Mouse (Mus musculus) spleen, adult 2 months (tissue): Measurements from ENCODE around the gene Ly6g6c. TPM values are rescaled to one million over a fixed set of nuclear protein-coding genes. Genes with fewer than 3 reads are reported as not detected.

Experiments used
- DNase-seq, 2 experiments: peaks; one replicate each; pipeline versions ENCODE4 v3.0.0 to v3.0.0-alpha.2; 2012 to 2021; ENCODE audit warnings: low spot score in 2 of 2, low read depth in 1 of 2
- H3K27ac ChIP-seq: fragments of 200-500 bp; 2 replicates; pipeline ENCODE4 v1.5.1; 2012; ENCODE audit warnings: low read length, inconsistent platforms; ENCODE audit not compliant: insufficient read depth
- H3K27me3 ChIP-seq: fragments of 200-500 bp; 2 replicates; pipeline ENCODE4 v1.6.1; 2012; ENCODE audit warnings: mild to moderate bottlenecking, moderate library complexity, low read length, inconsistent platforms; ENCODE audit not compliant: control insufficient read depth, insufficient read depth
- H3K36me3 ChIP-seq: fragments of 200-500 bp; 2 replicates; pipeline ENCODE4 v1.6.1; 2012; ENCODE audit warnings: mild to moderate bottlenecking, low read length, inconsistent platforms; ENCODE audit not compliant: control insufficient read depth, insufficient read depth
- H3K4me1 ChIP-seq: fragments of 200-500 bp; 2 replicates; pipeline ENCODE4 v1.6.1; 2011; ENCODE audit warnings: inconsistent platforms; ENCODE audit not compliant: control insufficient read depth, insufficient read depth, insufficient read length
- H3K4me3 ChIP-seq: fragments of 200-500 bp; 2 replicates; pipeline ENCODE4 v1.5.1; 2011; ENCODE audit warnings: mild to moderate bottlenecking, inconsistent platforms; ENCODE audit not compliant: insufficient read depth, insufficient read length; ENCODE audit errors: extremely low read depth
- CTCF ChIP-seq: fragments of 200-500 bp; IDR thresholded peaks from 2 replicates; pipeline ENCODE4 v1.5.1; 2011; ENCODE audit warnings: mild to moderate bottlenecking, inconsistent platforms; ENCODE audit not compliant: insufficient read depth, insufficient read length, insufficient replicate concordance; ENCODE audit errors: extremely low read depth
- POLR2A ChIP-seq: fragments of 200-500 bp; IDR thresholded peaks from 2 replicates; pipeline ENCODE4 v1.6.1; 2011; ENCODE audit warnings: low read depth, low read length, inconsistent platforms
- WGBS: fragments of 180-500 bp; shearing (Covaris S2); methylation state at CpG from one replicate; pipeline ENCODE4 v1.1.7; 2018; 5-methylcytosine and 5-hydroxymethylcytosine counted together
- polyA plus RNA-seq: library from polyadenylated mRNA; depleted of rRNA; stranded (reverse); fragments of >200 nt; gene quantifications from 2 replicates; pipeline ENCODE4 v1.2.3, GENCODE M21; 2012; rRNA removed

Gene Ly6g6c
- polyA plus RNA-seq = 0.47 and 0.59 TPM in 2 replicates

DNA sequence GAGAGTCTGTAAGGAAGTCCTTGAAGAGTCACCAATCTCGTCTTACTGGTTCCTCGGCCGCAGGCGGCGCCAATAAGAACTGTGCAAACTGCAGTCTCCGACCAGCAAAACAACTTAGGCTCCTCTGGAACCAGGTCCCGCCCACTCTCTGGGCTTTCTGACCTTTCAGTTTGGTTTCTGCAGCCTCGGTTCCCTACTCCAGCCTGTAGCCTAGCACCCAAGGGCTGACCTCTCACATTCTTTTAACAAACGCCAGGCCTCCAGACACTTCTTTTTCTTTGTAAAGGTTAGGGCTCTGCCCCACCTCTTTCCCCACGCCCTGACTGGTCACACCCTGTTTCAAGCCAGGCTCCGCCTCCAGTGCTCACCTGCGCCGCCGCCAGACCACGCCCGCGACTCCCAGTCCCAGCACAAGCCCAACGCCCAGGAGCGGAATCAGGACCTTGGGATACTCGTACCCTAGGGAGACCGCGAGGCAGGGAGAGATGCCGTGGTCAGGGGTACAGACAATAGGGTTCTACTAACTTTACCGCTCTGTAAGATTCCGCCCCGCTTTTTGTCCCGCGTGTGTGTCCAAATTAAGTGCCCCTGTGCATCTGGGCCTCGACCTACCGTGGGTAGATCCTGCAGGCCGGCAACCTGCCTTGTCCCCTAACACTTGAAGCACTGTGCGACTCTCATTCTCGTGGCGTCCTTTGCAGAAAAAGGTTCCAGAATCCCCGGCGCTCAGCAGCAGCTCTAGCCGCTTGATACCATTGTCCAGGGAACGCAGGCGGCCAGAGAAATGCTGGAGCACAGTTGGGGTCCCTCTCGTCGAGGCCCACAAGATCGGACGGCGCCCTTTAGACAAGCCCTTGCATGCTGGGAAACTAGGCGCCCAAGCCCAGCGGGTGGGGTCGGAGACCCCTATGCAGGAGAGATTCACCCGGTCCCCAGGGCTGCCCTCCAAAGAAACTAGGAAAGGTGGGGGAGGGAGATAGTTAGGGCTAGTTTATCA, at the start of gene Ly6g6c:
Gene Ly6g6c (plus strand): TSS at position 438 of the 997 bp plus-strand sequence.
- no peak for TF ChIP-seq CTCF
- TF ChIP-seq POLR2A = no peak
- 2% methylated on average over 48 of the region's 48 CpGs for WGBS

GRCm38 (mm10) chr17:35016376-35016775, 48.8 kb upstream of the Ly6g6c start, which contains the start of gene Vwa7:
Gene Vwa7 (plus strand): TSS chr17:35016579.
- DNase-seq = no peak
- 55% methylated on average over 12 of the region's 12 CpGs for WGBS
- no peaks in the 10 kb centered on the region for H3K27me3 ChIP-seq
- no peak within 1 kb of the TSS for H3K27ac ChIP-seq
- H3K4me1 ChIP-seq = peaks cover 13% of the 10 kb centered on the region
- H3K4me3 ChIP-seq = no peak within 1 kb of the TSS
- peaks cover 49% of the 10 kb centered on the region for H3K36me3 ChIP-seq
- TF ChIP-seq POLR2A (no peak), CTCF (no peak)

More for the DNA sequence above, at the start of gene Ly6g6c:
- H3K4me3 ChIP-seq = peak within 1 kb of the TSS; percentile 49
- peaks cover 8% of the 10 kb centered on the region for H3K4me1 ChIP-seq
- peak in 1 of 2 experiments; percentile 30 for DNase-seq
- no peaks in the 10 kb centered on the region for H3K36me3 ChIP-seq
- H3K27ac ChIP-seq = no peak within 1 kb of the TSS
- no peaks in the 10 kb centered on the region; the same call in 1 of the 2 replicates for H3K27me3 ChIP-seq

DNA sequence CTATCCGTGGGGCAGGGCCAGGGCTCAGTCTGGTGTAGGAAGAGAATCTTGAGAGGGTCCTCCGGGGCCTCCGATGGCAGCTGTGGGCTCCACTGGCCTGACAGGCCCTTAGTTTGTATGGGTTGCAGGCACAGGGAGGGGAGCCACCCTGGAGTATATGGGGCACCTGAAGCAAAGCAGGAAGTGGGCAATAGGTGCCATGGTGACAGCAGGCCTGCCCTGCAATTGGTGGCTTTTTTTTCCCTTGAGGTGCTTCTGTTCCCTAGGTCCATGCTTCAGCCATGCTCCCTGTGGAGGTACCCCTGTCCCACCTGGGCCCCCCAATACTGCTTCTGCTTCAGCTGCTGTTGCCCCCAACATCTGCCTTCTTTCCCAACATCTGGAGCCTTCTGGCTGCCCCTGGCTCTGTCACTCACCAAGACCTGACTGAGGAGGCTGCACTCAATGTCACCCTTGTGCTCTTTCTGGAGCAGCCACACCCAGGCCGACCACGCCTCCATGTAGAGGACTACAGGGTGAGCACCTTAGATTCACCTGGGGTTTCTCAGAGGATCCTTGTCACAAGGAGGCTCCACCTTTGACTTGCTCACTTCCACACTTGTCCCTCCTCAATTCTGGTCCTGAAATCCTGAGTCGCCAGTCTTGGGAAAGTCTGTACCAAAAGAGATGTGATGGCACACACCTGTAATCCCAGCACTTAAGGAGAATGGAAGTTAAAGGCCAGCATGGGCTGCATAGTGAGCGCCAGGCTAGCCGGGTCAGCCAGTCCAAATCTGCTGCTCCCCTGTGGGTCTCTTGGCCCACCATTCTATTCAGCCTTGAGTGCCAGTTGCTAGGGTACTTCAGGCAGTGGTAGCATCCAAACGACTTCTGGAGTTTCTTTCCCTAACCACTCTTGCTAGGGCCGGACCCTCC, 48.1 kb upstream of the Ly6g6c start:
- TF ChIP-seq CTCF (no peak), POLR2A (no peak)
- H3K4me1 ChIP-seq = peaks cover 13% of the 10 kb centered on the region
- H3K36me3 ChIP-seq = peaks cover 42% of the 10 kb centered on the region
- no peak for DNase-seq
- 70% methylated on average over 10 of the region's 10 CpGs for WGBS
- H3K27me3 ChIP-seq = no peaks in the 10 kb centered on the region
- no peak overlapping the region for H3K27ac ChIP-seq
- no peak overlapping the region for H3K4me3 ChIP-seq

DNA sequence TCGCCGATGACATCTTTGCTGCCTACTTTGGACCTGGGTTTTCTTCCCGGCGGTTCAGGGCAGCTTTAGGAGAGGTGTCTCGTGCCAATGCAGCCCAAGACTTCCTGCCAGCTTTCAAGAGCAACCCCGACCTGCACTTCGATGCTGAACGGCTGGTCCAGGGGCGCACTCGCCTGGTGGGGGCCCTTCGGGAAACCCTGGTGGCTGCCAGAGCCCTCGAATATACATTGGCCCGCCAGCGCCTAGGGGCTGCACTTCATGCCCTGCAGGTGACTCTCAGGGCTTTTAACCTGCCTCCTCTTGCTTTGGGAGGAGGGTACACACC, 47.5 kb upstream of the Ly6g6c start:
- Histone ChIP-seq H3K36me3 (peaks cover 36% of the 10 kb centered on the region), H3K27ac (no peak overlapping the region), H3K27me3 (no peaks in the 10 kb centered on the region), H3K4me3 (no peak overlapping the region), H3K4me1 (peaks cover 13% of the 10 kb centered on the region)
- TF ChIP-seq CTCF (no peak), POLR2A (no peak)
- WGBS = 66% methylated on average over 14 of the region's 14 CpGs
- DNase-seq = no peak

DNA sequence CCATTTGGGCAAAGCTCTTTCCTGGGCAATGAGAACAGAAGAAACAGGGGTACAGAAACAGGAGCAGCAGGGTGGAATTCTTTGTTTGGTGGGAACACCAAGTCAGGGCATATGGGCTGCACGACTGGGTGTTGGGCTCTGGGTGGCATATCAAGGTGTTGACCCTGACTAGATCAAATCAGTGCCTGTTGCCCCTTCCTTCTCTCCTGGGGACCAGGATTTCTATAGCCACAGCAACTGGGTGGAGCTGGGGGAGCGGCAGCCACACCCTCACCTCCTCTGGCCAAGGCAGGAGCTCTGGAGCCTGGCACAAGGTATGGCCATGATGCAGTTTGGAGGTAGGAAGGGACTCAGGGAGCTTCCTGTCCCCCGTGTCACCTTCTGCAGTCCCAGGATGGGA, 47.0 kb upstream of the Ly6g6c start:
- 80% methylated on average over 3 of the region's 3 CpGs for WGBS
- peaks cover 13% of the 10 kb centered on the region for H3K4me1 ChIP-seq

DNA sequence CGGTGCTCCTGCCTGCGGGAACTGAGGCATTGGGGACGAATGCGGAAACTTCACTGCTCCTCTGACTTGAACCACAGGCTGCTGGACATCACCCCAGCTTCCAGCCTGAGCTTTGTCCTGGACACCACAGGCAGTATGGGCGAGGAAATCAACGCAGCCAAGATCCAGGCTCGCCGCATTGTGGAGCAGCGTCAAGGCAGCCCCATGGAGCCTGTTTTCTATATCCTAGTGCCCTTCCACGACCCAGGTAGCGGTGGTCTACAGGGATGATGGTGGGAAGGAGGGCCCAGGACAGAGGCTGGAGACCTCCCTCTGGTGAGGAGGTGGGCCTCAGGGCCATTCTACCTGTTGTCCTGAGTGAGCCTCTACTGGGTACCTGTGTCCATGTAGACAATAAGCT, 45.3 kb upstream of the Ly6g6c start:
- Histone ChIP-seq H3K4me3 (no peak overlapping the region), H3K36me3 (peaks cover 15% of the 10 kb centered on the region), H3K4me1 (peaks cover 22% of the 10 kb centered on the region), H3K27me3 (no peaks in the 10 kb centered on the region), H3K27ac (no peak overlapping the region)
- TF ChIP-seq POLR2A (no peak), CTCF (no peak)
- DNase-seq = no peak
- WGBS = 96% methylated on average over 11 of the region's 11 CpGs

More for the DNA sequence above, 47.0 kb upstream of the Ly6g6c start:
- Histone ChIP-seq H3K36me3 (peaks cover 31% of the 10 kb centered on the region), H3K4me3 (no peak overlapping the region), H3K27ac (no peak overlapping the region), H3K27me3 (no peaks in the 10 kb centered on the region)
- TF ChIP-seq POLR2A = no peak
- no peak for TF ChIP-seq CTCF
- DNase-seq = no peak
